ENCODE assay signal across 16 mouse cellular contexts in genomic region chr10:39455857-39456620, GRCm38 (mm10).
DNase-seq lines count a peak whose midpoint lies in the region; ATAC-seq and TF ChIP-seq lines count a peak whose summit lies in the region.
"Had no signal": no experiment of that assay in that cellular context is flagged by ENCODE, and none has a peak within 500 bp of the region (broad histone marks: within the 10 kb centered on the region; RNA-seq: fewer than 3 reads in every experiment).

No protein-coding gene starts in this region.

- no peak overlapping the region for H3K4me2 ChIP-seq in hindbrain, embryonic 14.5 days (replicated peaks)
- H3K4me2 ChIP-seq: lung, embryonic 15.5 days; midbrain, embryonic 15.5 days had no signal

- H3K27me3 ChIP-seq in thymus, adult 2 months (ENCODE audit: control insufficient read depth, insufficient read depth, low read length), result no peaks in the 10 kb centered on the region
- H3K27me3 ChIP-seq in hindbrain, embryonic 14.5 days (ENCODE audit: control insufficient read depth, insufficient read depth, low read length), result no peaks in the 10 kb centered on the region
- H3K27me3 ChIP-seq: lung, embryonic 15.5 days; midbrain, embryonic 15.5 days had no signal

- 0 out of 2 replicates have a peak, but pooled peaks have one; percentile 33 for ATAC-seq in megakaryocyte, adult 5-6 weeks (ENCODE audit: poor library complexity, severe bottlenecking)
- ATAC-seq in hindbrain, embryonic 14.5 days (ENCODE audit: low FRiP score), result no peak
- ATAC-seq: midbrain, embryonic 15.5 days had no signal

- TF ChIP-seq POLR2A in thymus, adult 2 months (IDR thresholded peaks at IDR 0.05; ENCODE audit: control insufficient read depth, extremely low read depth, insufficient read depth, low read length, poor library complexity), result no peak

- no peaks in the 10 kb centered on the region for H3K9me3 ChIP-seq in hindbrain, embryonic 14.5 days (ENCODE audit: control insufficient read depth, low read length)
- H3K9me3 ChIP-seq: heart, embryonic 10.5 days; lung, embryonic 15.5 days; midbrain, embryonic 15.5 days had no signal

- peak; percentile 32 for DNase-seq in thymus, adult 2 months
- DNase-seq in thymus, adult 18-20 months, result no peak
- peak; percentile 81 for DNase-seq in induced T-regulatory cell, adult 2 months (ENCODE audit: low read depth)
- DNase-seq in hindbrain, embryonic 14.5 days (ENCODE audit: low spot score), result no peak
- DNase-seq in gastrocnemius, postnatal 10 days, result no peak
- DNase-seq in testis, postnatal 14 days (ENCODE audit: low spot score), result no peak
- DNase-seq in right cerebral cortex, adult 18-20 months, result no peak
- DNase-seq: adrenal gland, postnatal 14 days; cerebellum, adult 2 months; kidney, adult 9 months; retina, postnatal 1 day; spleen, adult 18-20 months had no signal

- H3K9ac ChIP-seq in hindbrain, embryonic 14.5 days, result no peak overlapping the region
- H3K9ac ChIP-seq: lung, embryonic 15.5 days; midbrain, embryonic 15.5 days had no signal

- H3K36me3 ChIP-seq in thymus, adult 2 months (ENCODE audit: control insufficient read depth, insufficient read depth, low read length), result no peaks in the 10 kb centered on the region
- no peaks in the 10 kb centered on the region for H3K36me3 ChIP-seq in hindbrain, embryonic 14.5 days (replicated peaks; ENCODE audit: control insufficient read depth, insufficient read depth)
- H3K36me3 ChIP-seq: heart, embryonic 10.5 days; lung, embryonic 15.5 days; midbrain, embryonic 15.5 days had no signal

- TF ChIP-seq CTCF in thymus, adult 2 months (IDR thresholded peaks at IDR 0.05; ENCODE audit: borderline replicate concordance, control insufficient read depth, extremely low read depth, insufficient read depth, low read length, poor library complexity), result no peak

- H3K4me3 ChIP-seq in thymus, adult 2 months (ENCODE audit: control insufficient read depth, insufficient read depth, low read length), result no peak overlapping the region
- no peak overlapping the region for H3K4me3 ChIP-seq in hindbrain, embryonic 14.5 days (replicated peaks; ENCODE audit: low read length)
- H3K4me3 ChIP-seq: heart, embryonic 10.5 days; lung, embryonic 15.5 days; midbrain, embryonic 15.5 days had no signal

- WGBS in thymus, adult 2 months, result 26% methylated on average over 15 of the region's 15 CpGs
- 86% methylated on average over 15 of the region's 15 CpGs for WGBS in hindbrain, embryonic 14.5 days

- peaks cover 24% of the 10 kb centered on the region for H3K4me1 ChIP-seq in thymus, adult 2 months (replicated peaks; ENCODE audit: control insufficient read depth, insufficient read depth, low read length)
- peaks cover 47% of the 10 kb centered on the region for H3K4me1 ChIP-seq in hindbrain, embryonic 14.5 days (replicated peaks; ENCODE audit: control insufficient read depth, insufficient read depth, low read length)

- H3K27ac ChIP-seq in thymus, adult 2 months (ENCODE audit: control insufficient read depth, insufficient read depth, low read length), result no peak overlapping the region
- no peak overlapping the region for H3K27ac ChIP-seq in hindbrain, embryonic 14.5 days
- H3K27ac ChIP-seq: heart, embryonic 10.5 days; lung, embryonic 15.5 days; midbrain, embryonic 15.5 days had no signal

Comparison
In these comparisons a context has a peak if more than half of its experiments do, and no peak if none do; other contexts are left out.
1. DNase-seq: peak in thymus, adult 2 months (single experiment) and induced T-regulatory cell, adult 2 months (single experiment); none in thymus, adult 18-20 months (0 of 2), hindbrain, embryonic 14.5 days (single experiment), gastrocnemius, postnatal 10 days (single experiment), testis, postnatal 14 days (single experiment) and right cerebral cortex, adult 18-20 months (single experiment).